19 mouse cellular contexts compared by ENCODE assay signal in the genomic region with DNA sequence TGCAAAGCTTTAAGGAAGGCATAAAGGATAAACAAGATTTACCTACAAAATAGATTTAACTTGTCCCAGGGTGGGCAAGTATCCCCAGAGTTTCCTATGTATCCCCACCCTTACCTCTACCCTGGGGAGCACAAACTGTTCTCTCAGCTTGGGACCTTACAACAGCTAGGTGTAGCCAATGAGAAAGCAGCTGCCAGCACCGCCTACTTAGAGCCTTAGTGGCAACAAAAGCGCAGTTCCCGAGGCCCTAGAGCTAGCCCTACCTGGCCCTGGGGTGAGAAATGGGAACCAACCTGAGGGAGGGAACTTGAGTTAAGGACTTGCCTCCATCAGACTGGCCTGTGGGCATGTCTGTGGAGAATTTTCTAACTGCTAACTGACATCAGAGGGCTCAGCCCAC.
"Had no signal": no experiment of that assay in that cellular context is flagged by ENCODE, and none has a peak within 500 bp of the region (broad histone marks: within the 10 kb centered on the region; RNA-seq: fewer than 3 reads in every experiment).

No protein-coding gene starts in this region.

- H3K4me3 ChIP-seq: limb, embryonic 10.5 days; limb, embryonic 13.5 days; liver, embryonic 15.5 days; midbrain, embryonic 12.5 days; midbrain, embryonic 15.5 days; neural tube, embryonic 12.5 days; neural tube, embryonic 15.5 days; stomach, embryonic 15.5 days had no signal

- H3K27ac ChIP-seq: kidney, postnatal 0 days; limb, embryonic 10.5 days; limb, embryonic 13.5 days; liver, embryonic 15.5 days; macrophage; midbrain, embryonic 12.5 days; midbrain, embryonic 15.5 days; neural tube, embryonic 12.5 days; neural tube, embryonic 15.5 days; stomach, embryonic 15.5 days had no signal

- DNase-seq: kidney, adult 2 months; layer of hippocampus, postnatal 36 days; lung, embryonic 14.5 days; right cerebral cortex, adult 18-20 months; right cerebral cortex, postnatal 14 days; right cerebral cortex, postnatal 4 days; thymus, adult 2 months; thymus, postnatal 14 days; thymus, postnatal 4 days had no signal
